ENCODE assay signal across 26 mouse cellular contexts in the genomic region with DNA sequence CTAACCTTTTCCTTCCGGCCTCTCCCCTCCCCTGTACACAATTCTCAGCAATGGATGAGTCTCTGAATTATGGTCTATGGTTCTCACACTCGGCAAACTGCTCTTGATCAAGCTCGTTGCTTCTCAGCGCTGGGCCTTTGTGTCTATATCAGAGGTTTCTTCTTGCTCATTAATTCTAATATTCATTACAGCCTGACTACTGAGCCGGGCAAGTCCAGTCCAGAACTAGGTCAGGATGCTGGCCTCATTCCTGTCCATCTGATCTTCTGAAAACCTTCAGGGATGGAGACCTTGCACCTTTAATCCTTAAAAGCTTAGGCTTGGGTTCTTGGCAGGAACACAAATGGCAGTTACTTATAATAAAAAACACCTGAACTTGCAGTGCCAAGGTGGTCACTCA. TPM values are rescaled to one million over a fixed set of nuclear protein-coding genes. Genes with fewer than 3 reads are reported as not detected.
"Had no signal": no experiment of that assay in that cellular context is flagged by ENCODE, and none has a peak within 500 bp of the region (broad histone marks: within the 10 kb centered on the region; RNA-seq: fewer than 3 reads in every experiment).

No protein-coding gene starts in this region.

- DNase-seq: liver, postnatal 0 days; lung, adult 2 months; lung, postnatal 14 days; lung, postnatal 36 days; midbrain, embryonic 14.5 days; right cerebral cortex, adult 18-20 months; right cerebral cortex, postnatal 25 days; right cerebral cortex, postnatal 4 days; spleen, adult 18-20 months; thymus, adult 18-20 months; thymus, postnatal 14 days; thymus, postnatal 36 days had no signal

- ATAC-seq: liver, postnatal 0 days; lung, postnatal 0 days; midbrain, embryonic 16.5 days had no signal

- H3K27ac ChIP-seq: liver, embryonic 15.5 days; lung, embryonic 15.5 days; macrophage; midbrain, embryonic 10.5 days; midbrain, embryonic 12.5 days; neural tube, embryonic 13.5 days; neural tube, embryonic 15.5 days; stomach, embryonic 15.5 days; stomach, postnatal 0 days had no signal

- H3K27me3 ChIP-seq: liver, embryonic 15.5 days; lung, embryonic 15.5 days; midbrain, embryonic 12.5 days; neural tube, embryonic 13.5 days; neural tube, embryonic 15.5 days; stomach, embryonic 15.5 days had no signal

- H3K4me1 ChIP-seq: liver, embryonic 15.5 days; lung, embryonic 15.5 days; midbrain, embryonic 10.5 days; midbrain, embryonic 12.5 days; neural tube, embryonic 13.5 days; neural tube, embryonic 15.5 days; stomach, embryonic 15.5 days had no signal

- H3K4me3 ChIP-seq: liver, embryonic 15.5 days; lung, embryonic 15.5 days; megakaryocyte, embryonic 14.5 days; midbrain, embryonic 10.5 days; midbrain, embryonic 12.5 days; myocyte; neural tube, embryonic 13.5 days; neural tube, embryonic 15.5 days; stomach, embryonic 15.5 days had no signal

RNA-seq across cellular contexts. Expression of gene Ndufa4l2, which starts 15.3 kb away (rescaled TPM):
- total RNA-seq: megakaryocyte progenitor cell, adult 5-6 weeks had no signal
- polyA plus RNA-seq: macrophage had no signal

RNA-seq across cellular contexts. Expression of gene Nxph4, which starts 34.8 kb away (rescaled TPM):
- total RNA-seq: megakaryocyte progenitor cell, adult 5-6 weeks had no signal
- polyA plus RNA-seq: liver, embryonic 15.5 days; liver, postnatal 0 days; macrophage had no signal
